Mouse (Mus musculus): ENCODE results near the gene Cc2d2b. TPM values are rescaled to one million over a fixed set of nuclear protein-coding genes. Genes with fewer than 3 reads are reported as not detected.

Cc2d2b gene
- total and polyA plus RNA-seq, 2 experiments: 0.09 TPM; not detected in 1

DNA sequence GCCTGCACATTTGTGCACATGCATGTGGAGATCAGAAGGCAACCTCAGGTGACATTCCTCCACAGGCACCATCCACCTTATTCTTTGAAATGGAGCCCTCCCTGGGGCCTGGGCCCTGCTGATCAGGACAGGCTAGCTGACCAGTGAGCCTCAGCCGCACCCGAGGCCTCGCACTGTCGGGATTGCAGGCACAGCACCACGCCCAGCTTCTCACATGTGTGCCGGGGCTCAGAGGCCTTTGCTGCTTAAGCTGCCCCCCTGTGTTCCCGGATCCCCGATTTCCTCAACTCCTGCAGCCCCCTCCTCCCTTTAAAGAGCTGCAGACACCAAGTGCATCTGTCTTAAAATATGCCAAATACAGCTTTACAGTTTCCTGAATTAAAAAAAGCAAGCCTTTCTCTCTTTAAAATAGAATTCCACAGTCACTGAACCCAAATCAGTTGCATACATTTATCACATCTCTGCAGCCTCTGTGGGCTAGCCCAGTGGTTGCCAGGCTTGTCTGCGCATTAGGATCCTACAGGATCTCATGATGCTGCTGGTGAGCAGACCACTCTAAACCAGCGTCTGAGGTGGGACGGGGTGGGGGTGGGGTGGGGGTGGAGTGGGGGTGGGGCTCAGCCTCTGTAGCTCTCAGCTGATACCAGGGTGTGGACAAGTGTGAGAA, 29.0 kb upstream of the Cc2d2b start:
- Histone ChIP-seq H3K4me3 (ENCODE audit: insufficient read depth, low read depth, low read length) (no peak overlapping the region), H3K79me2 (ENCODE audit: control insufficient read depth, insufficient read depth, low read length) (no peaks in the 10 kb centered on the region), H3K27ac (replicated peaks; ENCODE audit: insufficient read depth, low read depth, low read length) (no peak overlapping the region), H3K4me1 (ENCODE audit: control insufficient read depth, insufficient read depth, low read length) (no peaks in the 10 kb centered on the region), H3K9ac (ENCODE audit: low read depth, low read length) (no peak overlapping the region), H3K27me3 (ENCODE audit: control insufficient read depth, insufficient read depth, low read length) (no peaks in the 10 kb centered on the region), H3K36me3 (ENCODE audit: control insufficient read depth, insufficient read depth, low read length) (no peaks in the 10 kb centered on the region)
- DNase-seq (ENCODE audit: extremely low read depth, low read depth, low spot score): no peak
- TF ChIP-seq POLR2A (IDR thresholded peaks at IDR 0.05; ENCODE audit: extremely low read depth, insufficient read depth, low read length): no peak
- no peak for TF ChIP-seq CTCF (IDR thresholded peaks at IDR 0.05; ENCODE audit: low read depth, low read length)
- WGBS: 67% methylated on average over 11 of the region's 11 CpGs

DNA sequence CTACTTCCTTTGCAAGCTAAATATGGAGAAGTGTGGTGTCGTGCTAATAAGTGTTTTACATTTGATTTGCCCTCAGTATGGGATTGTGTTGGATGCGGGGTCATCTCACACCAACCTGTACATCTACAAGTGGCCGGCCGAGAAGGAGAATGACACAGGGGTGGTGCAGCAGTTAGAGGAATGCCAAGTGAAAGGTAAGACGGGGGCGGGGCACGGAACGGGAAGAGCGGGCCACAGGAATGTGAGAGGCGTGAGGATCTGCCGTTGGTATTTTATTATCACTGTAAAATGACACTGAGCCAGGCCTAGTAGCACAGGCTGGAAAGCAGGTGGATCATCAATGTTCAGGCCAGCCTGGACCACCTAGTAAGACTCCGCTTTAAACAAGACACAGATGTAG, 28.2 kb upstream of the Cc2d2b start:
- H3K36me3 ChIP-seq (ENCODE audit: control insufficient read depth, insufficient read depth, low read length): no peaks in the 10 kb centered on the region
- H3K4me3 ChIP-seq (ENCODE audit: insufficient read depth, low read depth, low read length): no peak overlapping the region
- no peaks in the 10 kb centered on the region for H3K79me2 ChIP-seq (ENCODE audit: control insufficient read depth, insufficient read depth, low read length)
- H3K27ac ChIP-seq (replicated peaks; ENCODE audit: insufficient read depth, low read depth, low read length): no peak overlapping the region
- no peaks in the 10 kb centered on the region for H3K4me1 ChIP-seq (ENCODE audit: control insufficient read depth, insufficient read depth, low read length)
- no peak for DNase-seq (ENCODE audit: extremely low read depth, low read depth, low spot score)
- H3K9ac ChIP-seq (ENCODE audit: low read depth, low read length): no peak overlapping the region
- 82% methylated on average over 12 of the region's 12 CpGs for WGBS
- TF ChIP-seq CTCF (IDR thresholded peaks at IDR 0.05; ENCODE audit: low read depth, low read length): no peak
- no peaks in the 10 kb centered on the region for H3K27me3 ChIP-seq (ENCODE audit: control insufficient read depth, insufficient read depth, low read length)

DNA sequence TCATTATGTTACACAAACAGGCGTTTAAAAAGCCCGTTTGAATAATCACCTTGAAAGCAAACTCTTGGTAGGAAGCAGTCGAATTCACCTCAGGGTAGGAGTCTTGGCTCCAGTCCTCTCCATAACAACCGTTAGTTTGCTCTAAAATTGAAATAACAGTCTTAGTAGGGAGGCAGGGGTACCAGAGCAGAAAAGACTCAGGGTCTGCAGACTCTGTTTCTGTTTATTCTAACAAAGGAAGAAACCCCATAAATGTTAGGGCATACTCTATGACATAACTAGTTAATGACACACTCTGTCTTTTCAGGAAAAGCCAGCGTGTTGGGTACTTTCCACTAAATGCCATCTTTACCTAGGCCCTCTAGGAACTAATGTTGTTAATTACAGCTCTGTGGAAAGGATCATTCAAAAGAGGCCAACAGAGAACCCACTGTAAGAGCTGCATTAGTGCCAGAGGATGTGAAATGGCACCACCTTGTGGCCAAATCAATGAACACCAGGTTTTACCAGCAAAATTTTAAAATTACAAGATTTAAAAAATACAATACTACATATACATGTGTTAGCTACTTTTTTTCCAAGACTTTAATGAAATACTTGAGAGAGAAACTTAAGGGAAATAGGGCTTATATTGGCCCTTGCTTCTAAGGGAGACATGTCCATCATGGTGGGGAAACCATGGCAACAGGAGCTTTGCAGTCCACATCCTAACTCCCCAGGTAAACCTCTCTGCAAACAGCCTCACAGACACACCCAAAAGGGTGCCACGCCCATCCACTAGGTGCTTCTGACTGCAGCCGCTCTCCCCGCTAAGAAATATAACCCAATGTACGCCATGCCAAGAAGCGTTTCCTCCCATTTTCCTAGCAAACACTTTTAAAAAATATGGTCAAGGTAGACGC, 26.2 kb upstream of the Cc2d2b start:
- Histone ChIP-seq H3K36me3 (ENCODE audit: control insufficient read depth, insufficient read depth, low read length) (no peaks in the 10 kb centered on the region), H3K4me3 (ENCODE audit: insufficient read depth, low read depth, low read length) (no peak overlapping the region), H3K4me1 (ENCODE audit: control insufficient read depth, insufficient read depth, low read length) (no peaks in the 10 kb centered on the region), H3K79me2 (ENCODE audit: control insufficient read depth, insufficient read depth, low read length) (no peaks in the 10 kb centered on the region), H3K27ac (replicated peaks; ENCODE audit: insufficient read depth, low read depth, low read length) (no peak overlapping the region), H3K9ac (ENCODE audit: low read depth, low read length) (no peak overlapping the region), H3K27me3 (ENCODE audit: control insufficient read depth, insufficient read depth, low read length) (no peaks in the 10 kb centered on the region)
- peak; percentile 52 for TF ChIP-seq CTCF (IDR thresholded peaks at IDR 0.05; ENCODE audit: low read depth, low read length)
- TF ChIP-seq POLR2A (IDR thresholded peaks at IDR 0.05; ENCODE audit: extremely low read depth, insufficient read depth, low read length): no peak
- WGBS: 54% methylated on average over 11 of the region's 11 CpGs
- no peak for DNase-seq (ENCODE audit: extremely low read depth, low read depth, low spot score)

DNA sequence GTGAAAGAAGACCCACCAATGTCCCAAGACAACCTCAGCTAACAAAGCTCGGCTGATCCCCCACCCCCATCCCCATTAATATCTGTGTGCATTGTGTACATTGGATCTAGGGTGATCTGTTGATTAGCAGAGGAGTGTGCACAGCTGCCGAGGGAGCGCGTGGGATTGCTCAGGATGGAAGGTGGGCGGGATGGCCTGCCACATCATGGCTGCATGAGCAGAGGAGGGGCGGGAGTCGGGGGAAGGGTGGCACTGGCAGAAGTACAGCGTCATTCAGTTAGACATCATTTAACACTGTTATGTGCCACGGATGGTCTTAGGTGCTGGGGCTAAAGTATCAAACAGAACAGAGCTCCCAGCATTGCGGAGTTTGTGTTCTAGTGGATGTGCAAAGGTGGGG, 25.0 kb upstream of the Cc2d2b start:
- TF ChIP-seq CTCF (IDR thresholded peaks at IDR 0.05; ENCODE audit: low read depth, low read length) (no peak), POLR2A (IDR thresholded peaks at IDR 0.05; ENCODE audit: extremely low read depth, insufficient read depth, low read length) (no peak)
- no peaks in the 10 kb centered on the region for H3K4me1 ChIP-seq (ENCODE audit: control insufficient read depth, insufficient read depth, low read length)
- H3K27ac ChIP-seq (replicated peaks; ENCODE audit: insufficient read depth, low read depth, low read length): no peak overlapping the region
- WGBS: 52% methylated on average over 10 of the region's 10 CpGs
- no peak overlapping the region for H3K9ac ChIP-seq (ENCODE audit: low read depth, low read length)
- no peak for DNase-seq (ENCODE audit: extremely low read depth, low read depth, low spot score)
- no peaks in the 10 kb centered on the region for H3K79me2 ChIP-seq (ENCODE audit: control insufficient read depth, insufficient read depth, low read length)
- no peaks in the 10 kb centered on the region for H3K36me3 ChIP-seq (ENCODE audit: control insufficient read depth, insufficient read depth, low read length)
- H3K4me3 ChIP-seq (ENCODE audit: insufficient read depth, low read depth, low read length): no peak overlapping the region
- no peaks in the 10 kb centered on the region for H3K27me3 ChIP-seq (ENCODE audit: control insufficient read depth, insufficient read depth, low read length)

DNA sequence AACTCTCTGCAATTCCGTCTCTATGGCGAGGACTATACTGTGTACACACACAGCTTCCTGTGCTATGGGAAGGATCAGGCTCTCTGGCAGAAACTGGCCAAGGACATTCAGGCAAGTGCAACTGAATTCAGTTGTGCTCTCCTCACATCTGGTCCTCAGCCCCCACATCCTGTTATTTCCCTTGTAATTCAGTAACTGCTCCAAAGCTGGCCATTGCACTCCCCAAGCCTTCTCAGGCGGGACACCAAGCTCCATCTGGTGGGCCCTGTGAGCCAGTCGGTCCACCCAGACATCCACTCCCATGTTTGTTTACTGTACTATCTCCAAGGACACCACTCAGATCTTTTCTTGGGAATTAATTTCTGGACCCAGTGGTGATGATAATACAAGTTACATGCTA, 22.4 kb upstream of the Cc2d2b start:
- DNase-seq (ENCODE audit: extremely low read depth, low read depth, low spot score): no peak
- no peak for TF ChIP-seq CTCF (IDR thresholded peaks at IDR 0.05; ENCODE audit: low read depth, low read length)
- TF ChIP-seq POLR2A (IDR thresholded peaks at IDR 0.05; ENCODE audit: extremely low read depth, insufficient read depth, low read length): no peak
- Histone ChIP-seq H3K36me3 (ENCODE audit: control insufficient read depth, insufficient read depth, low read length) (no peaks in the 10 kb centered on the region), H3K4me3 (ENCODE audit: insufficient read depth, low read depth, low read length) (no peak overlapping the region), H3K79me2 (ENCODE audit: control insufficient read depth, insufficient read depth, low read length) (no peaks in the 10 kb centered on the region), H3K27me3 (ENCODE audit: control insufficient read depth, insufficient read depth, low read length) (no peaks in the 10 kb centered on the region), H3K27ac (replicated peaks; ENCODE audit: insufficient read depth, low read depth, low read length) (no peak overlapping the region), H3K4me1 (ENCODE audit: control insufficient read depth, insufficient read depth, low read length) (no peaks in the 10 kb centered on the region), H3K9ac (ENCODE audit: low read depth, low read length) (no peak overlapping the region)
- WGBS: 60% methylated on average over 4 of the region's 4 CpGs

DNA sequence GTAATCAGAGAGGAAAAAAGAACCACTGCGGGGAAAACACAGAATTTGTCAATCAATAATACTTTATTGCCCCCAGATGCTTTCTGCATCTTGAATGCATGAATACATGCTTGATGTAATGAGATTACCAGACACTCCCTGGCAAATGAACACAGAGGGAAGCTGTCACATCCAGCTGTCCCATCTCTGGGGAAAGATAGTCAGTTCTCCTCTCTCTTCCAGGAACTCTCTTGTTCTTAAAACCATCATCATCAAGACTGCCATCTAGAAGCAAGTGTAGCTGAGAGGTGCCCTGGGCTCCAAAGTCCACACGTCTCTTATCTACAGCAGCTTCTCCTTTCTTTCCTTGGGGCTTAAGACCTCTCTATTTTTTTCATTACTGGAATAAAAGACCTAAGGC, 21.9 kb upstream of the Cc2d2b start:
- WGBS: 77% methylated on average over 2 of the region's 2 CpGs
- H3K27ac ChIP-seq (replicated peaks; ENCODE audit: insufficient read depth, low read depth, low read length): no peak overlapping the region

More for the DNA sequence above, 21.9 kb upstream of the Cc2d2b start:
- Histone ChIP-seq H3K4me1 (ENCODE audit: control insufficient read depth, insufficient read depth, low read length) (no peaks in the 10 kb centered on the region), H3K27me3 (ENCODE audit: control insufficient read depth, insufficient read depth, low read length) (no peaks in the 10 kb centered on the region), H3K79me2 (ENCODE audit: control insufficient read depth, insufficient read depth, low read length) (no peaks in the 10 kb centered on the region), H3K36me3 (ENCODE audit: control insufficient read depth, insufficient read depth, low read length) (no peaks in the 10 kb centered on the region), H3K9ac (ENCODE audit: low read depth, low read length) (no peak overlapping the region), H3K4me3 (ENCODE audit: insufficient read depth, low read depth, low read length) (no peak overlapping the region)
- no peak for TF ChIP-seq POLR2A (IDR thresholded peaks at IDR 0.05; ENCODE audit: extremely low read depth, insufficient read depth, low read length)
- no peak for TF ChIP-seq CTCF (IDR thresholded peaks at IDR 0.05; ENCODE audit: low read depth, low read length)
- DNase-seq (ENCODE audit: extremely low read depth, low read depth, low spot score): no peak
